Mouse (Mus musculus): ENCODE measurements around the gene Grm4.

GRCm38 (mm10) chr17:27493969-27494368, 27.2 kb downstream of the Grm4 start:
- no peak for TF ChIP-seq TCF12 (IDR thresholded peaks at IDR 0.05; ENCODE audit: low read depth, low read length)
- no peak for TF ChIP-seq ZC3H11A (IDR thresholded peaks at IDR 0.05; ENCODE audit: low read depth, low read length)
- TF ChIP-seq POLR2A (IDR thresholded peaks at IDR 0.05; ENCODE audit: control insufficient read depth in 1 of 2, insufficient read depth in 1 of 2, low read depth in 1 of 2, low read length in 2 of 2, poor library complexity in 1 of 2), result no peak
- no peak for TF ChIP-seq CHD1 (IDR thresholded peaks at IDR 0.05; ENCODE audit: low read depth, low read length)
- no peak for TF ChIP-seq USF1 (IDR thresholded peaks at IDR 0.05; ENCODE audit: low read depth, low read length)
- no peak for TF ChIP-seq CTCF (IDR thresholded peaks at IDR 0.05 in 2 of 3, conservative IDR thresholded peaks at IDR 0.05 in 1 of 3; ENCODE audit: control insufficient read depth in 1 of 3, insufficient read depth in 1 of 3, low read depth in 2 of 3, low read length in 3 of 3, poor library complexity in 1 of 3, severe bottlenecking in 1 of 3)
- no peak for TF ChIP-seq NRF1 (IDR thresholded peaks at IDR 0.05; ENCODE audit: insufficient read depth, low read depth, low read length, poor library complexity, severe bottlenecking)
- no peak for TF ChIP-seq TBP (IDR thresholded peaks at IDR 0.05; ENCODE audit: low read depth, low read length)
- TF ChIP-seq E2F4 (IDR thresholded peaks at IDR 0.05; ENCODE audit: borderline replicate concordance, low read depth, low read length), result no peak
- TF ChIP-seq MXI1 (IDR thresholded peaks at IDR 0.05; ENCODE audit: low read depth, low read length), result no peak
- no peak for TF ChIP-seq SMC3 (IDR thresholded peaks at IDR 0.05; ENCODE audit: low read depth, low read length)
- no peak for TF ChIP-seq EP300 (IDR thresholded peaks at IDR 0.05; ENCODE audit: low read depth in 1 of 2, low read length in 2 of 2)
